Mouse (Mus musculus) kidney, adult 2 months (tissue): ENCODE data around the gene Kcnk4.

Source experiments
- CTCF ChIP-seq: fragments of 200-500 bp; conservative IDR thresholded peaks from 2 replicates; pipeline ENCODE4 v1.5.1; 2011; ENCODE audit warnings: low read depth, mild to moderate bottlenecking, control low read depth, low read length, moderate library complexity, mixed read lengths; ENCODE audit not compliant: insufficient read depth, insufficient read length
- POLR2A ChIP-seq: fragments of 200-500 bp; IDR thresholded peaks from one replicate; pipeline ENCODE4 v1.6.1; 2011; ENCODE audit warnings: low read depth, low read length, control low read depth

DNA sequence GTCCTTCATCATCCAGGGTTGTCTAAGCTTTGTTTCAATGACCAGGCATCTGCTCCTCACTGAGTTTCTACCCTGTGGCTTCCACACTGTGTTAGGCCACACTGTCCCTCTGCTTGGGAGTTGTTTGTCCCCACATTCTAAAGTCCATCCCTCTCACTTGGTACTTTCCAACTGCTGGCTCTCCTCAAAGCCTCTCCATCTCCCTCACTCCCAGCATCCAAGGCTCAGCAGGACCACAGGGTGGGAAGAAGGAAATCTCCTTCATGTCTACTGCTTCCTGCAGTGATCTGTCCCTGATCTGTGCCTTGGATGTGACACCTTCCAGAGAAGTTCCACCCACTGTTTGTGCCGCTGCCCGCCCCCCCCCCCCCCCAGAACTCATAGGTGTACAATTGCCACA is 3.3 kb downstream of the Kcnk4 start:
- no peak for TF ChIP-seq CTCF
- no peak for TF ChIP-seq POLR2A
